Mouse (Mus musculus) ES-E14 (cell line): ENCODE data around the gene Golga2.

Source experiments
- CHD2 ChIP-seq: IDR thresholded peaks from 2 replicates; pipeline ENCODE4 v1.6.1; 2014; ENCODE audit warnings: mild to moderate bottlenecking, low read depth, low read length, inconsistent platforms
- ZNF384 ChIP-seq: IDR thresholded peaks from 2 replicates; pipeline ENCODE4 v1.6.1; 2012; ENCODE audit warnings: low read depth, low read length, inconsistent platforms

GRCm38 (mm10) chr2:32315751-32316150 is 28.6 kb downstream of the Golga2 start:
- TF ChIP-seq CHD2 = no peak
- TF ChIP-seq ZNF384 = no peak
